Mouse (Mus musculus): Measurements from ENCODE around the gene Col4a4.

The Col4a4 gene

DNA sequence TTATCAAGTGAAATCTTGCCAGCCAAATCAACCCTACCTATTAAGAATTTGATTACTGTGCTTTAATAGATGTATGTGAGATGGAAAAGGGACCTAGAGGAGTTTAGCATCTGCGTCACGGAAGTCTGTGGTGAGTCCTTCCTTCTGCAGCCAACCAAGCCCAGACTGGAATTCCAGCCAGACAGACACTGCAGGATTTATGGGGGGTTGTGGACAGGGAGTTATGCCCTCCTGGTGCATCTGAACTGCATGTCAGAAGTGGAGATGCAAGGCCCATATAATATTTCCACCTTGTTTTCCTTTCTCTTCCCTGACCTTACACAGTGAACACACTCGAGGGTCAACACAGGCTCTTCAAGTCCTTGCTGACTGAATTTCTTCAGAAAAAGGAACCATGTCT is 176.1 kb downstream of the Col4a4 start:
- DNase-seq: no peak

DNA sequence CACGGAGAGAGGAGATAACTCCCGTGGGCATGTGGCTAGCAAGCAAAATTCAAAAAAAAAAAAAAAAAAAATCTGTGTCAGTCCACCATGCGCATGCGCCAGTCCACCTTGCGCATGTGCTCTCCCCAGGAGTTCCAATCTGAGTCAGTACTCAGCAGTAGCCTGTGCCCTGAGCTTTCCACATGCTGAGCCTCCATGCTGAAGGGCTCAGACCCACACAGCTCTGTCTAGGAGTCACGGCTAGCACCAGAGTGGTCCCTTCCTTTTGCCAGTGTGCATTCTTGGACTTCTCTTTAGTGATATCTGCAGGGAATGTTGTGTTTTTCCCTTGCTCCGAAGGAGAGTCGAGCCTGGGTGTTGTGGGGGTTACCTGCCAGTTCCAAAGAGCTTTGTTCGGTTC is 177.4 kb downstream of the Col4a4 start:
- DNase-seq: no peak

DNA sequence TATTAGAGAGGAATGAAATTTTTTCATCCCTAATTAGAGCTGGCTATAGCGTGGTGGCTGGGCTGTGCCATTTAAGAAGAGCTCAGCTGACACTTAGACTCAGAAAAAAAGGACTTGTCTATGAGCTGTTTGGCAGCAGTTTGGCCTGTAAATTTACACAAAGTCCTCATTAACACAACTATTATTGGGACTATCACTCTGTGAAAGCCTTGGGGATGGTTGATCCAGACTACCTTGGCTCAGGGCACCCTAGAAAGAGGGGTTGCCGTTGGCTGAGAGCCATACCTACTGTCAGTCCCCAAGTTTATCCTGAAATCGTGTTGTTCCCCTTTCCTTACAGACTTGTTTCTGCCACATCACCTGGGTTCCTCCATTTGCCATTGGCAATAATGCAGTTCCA is 178.9 kb downstream of the Col4a4 start:
- DNase-seq: no peak
